Mouse (Mus musculus) liver, embryonic 14.5 days (tissue): ENCODE data around the gene Gpx3.

Experiments used
- CTCF ChIP-seq: IDR thresholded peaks from 2 replicates; pipeline ENCODE4 v1.5.1; 2016; ENCODE audit warnings: antibody characterized with exemption, low read depth, control low read depth
- EP300 ChIP-seq: IDR thresholded peaks from 2 replicates; pipeline ENCODE4 v1.6.1; 2016; ENCODE audit warnings: antibody characterized with exemption, low read depth

DNA sequence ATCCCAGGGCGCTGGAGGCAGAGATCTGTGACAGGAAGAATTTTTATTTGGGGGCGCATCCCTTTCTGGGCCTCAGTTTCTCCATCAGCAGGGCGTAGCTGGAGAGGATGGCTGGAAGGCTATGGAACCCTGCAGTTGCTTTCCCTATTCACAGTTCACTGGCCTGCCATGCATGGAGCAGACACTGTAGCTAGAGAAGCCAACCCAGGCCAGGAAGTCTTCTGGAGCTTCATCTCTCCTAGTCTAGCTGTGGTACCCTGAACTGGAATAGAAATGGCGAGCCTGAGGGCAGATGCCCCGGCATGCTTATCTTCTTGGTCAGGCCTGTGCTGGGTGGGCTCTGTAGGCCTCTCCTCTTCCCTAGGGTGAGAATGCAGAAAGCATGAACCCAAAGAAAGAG lies 1.1 kb downstream of the Gpx3 start:
- TF ChIP-seq CTCF (no peak), EP300 (no peak)
